Mouse (Mus musculus) MEL (cell line): ENCODE measurements around the gene Tgm3.

Experiments used
- BHLHE40 ChIP-seq: IDR thresholded peaks from 2 replicates; pipeline ENCODE4 v1.6.1; 2012; ENCODE audit warnings: low read depth, mild to moderate bottlenecking, inconsistent platforms, low read length, improper control_type of control experiment, borderline replicate concordance
- CTCF ChIP-seq, 3 experiments: IDR thresholded peaks in 2 of 3; conservative IDR thresholded peaks in 1 of 3; 2 replicates each; pipeline ENCODE4 v1.5.1; 2011 to 2012; ENCODE audit warnings: low read length in 3 of 3, low read depth in 2 of 3, mild to moderate bottlenecking in 2 of 3, improper control_type of control experiment in 1 of 3, inconsistent platforms in 1 of 3, mixed read lengths in 1 of 3, moderate library complexity in 1 of 3; ENCODE audit not compliant: control insufficient read depth in 1 of 3, insufficient read depth in 1 of 3, poor library complexity in 1 of 3, severe bottlenecking in 1 of 3
- ELF1 ChIP-seq: IDR thresholded peaks from 2 replicates; pipeline ENCODE4 v1.6.1; 2014; ENCODE audit warnings: low read depth, mild to moderate bottlenecking, inconsistent platforms, low read length, improper control_type of control experiment, moderate library complexity
- EP300 ChIP-seq, 2 experiments: IDR thresholded peaks; 2 replicates each; pipeline ENCODE4 v1.6.1; 2011; ENCODE audit warnings: improper control_type of control experiment in 2 of 2, low read length in 2 of 2, low read depth in 1 of 2, mild to moderate bottlenecking in 1 of 2
- GABPA ChIP-seq: IDR thresholded peaks from 2 replicates; pipeline ENCODE4 v1.6.1; 2012; ENCODE audit warnings: low read depth, mild to moderate bottlenecking, inconsistent platforms, low read length, improper control_type of control experiment, moderate library complexity
- MEF2A ChIP-seq: IDR thresholded peaks from 2 replicates; pipeline ENCODE4 v1.6.1; 2014; ENCODE audit warnings: low read depth, mild to moderate bottlenecking, inconsistent platforms, low read length, improper control_type of control experiment; ENCODE audit not compliant: poor library complexity, insufficient replicate concordance, severe bottlenecking; ENCODE audit errors: extremely low read depth
- MYB ChIP-seq: IDR thresholded peaks from 2 replicates; pipeline ENCODE4 v1.6.1; 2011; ENCODE audit warnings: mild to moderate bottlenecking, low read depth, low read length, improper control_type of control experiment
- POLR2A ChIP-seq, 2 experiments: IDR thresholded peaks; 2 replicates each; pipeline ENCODE4 v1.6.1; 2011 to 2012; ENCODE audit warnings: low read length in 2 of 2, mild to moderate bottlenecking in 2 of 2, control low read depth in 1 of 2, improper control_type of control experiment in 1 of 2, low read depth in 1 of 2, moderate library complexity in 1 of 2; ENCODE audit not compliant: control insufficient read depth in 1 of 2, insufficient read depth in 1 of 2, poor library complexity in 1 of 2
- TAL1 ChIP-seq: IDR thresholded peaks from 2 replicates; pipeline ENCODE4 v1.6.1; 2012; ENCODE audit warnings: mild to moderate bottlenecking, inconsistent platforms, low read length, moderate library complexity, mixed read lengths
- USF1 ChIP-seq: IDR thresholded peaks from 2 replicates; pipeline ENCODE4 v1.6.1; 2014; ENCODE audit warnings: low read depth, mild to moderate bottlenecking, inconsistent platforms, low read length, improper control_type of control experiment, moderate library complexity
- ZC3H11A ChIP-seq: IDR thresholded peaks from 2 replicates; pipeline ENCODE4 v1.6.1; 2012; ENCODE audit warnings: low read depth, mild to moderate bottlenecking, inconsistent platforms, low read length, improper control_type of control experiment

GRCm38 (mm10) chr2:130032661-130033060, 20.5 kb downstream of the Tgm3 start:
- TF ChIP-seq GABPA (no peak), MYB (no peak), MEF2A (no peak), POLR2A (IDR thresholded peaks at IDR 0.05; ENCODE audit: control insufficient read depth in 1 of 2, insufficient read depth in 1 of 2, low read depth in 1 of 2, low read length in 2 of 2, poor library complexity in 1 of 2) (no peak), USF1 (no peak), ZC3H11A (no peak), CTCF (IDR thresholded peaks at IDR 0.05 in 2 of 3, conservative IDR thresholded peaks at IDR 0.05 in 1 of 3; ENCODE audit: control insufficient read depth in 1 of 3, insufficient read depth in 1 of 3, low read depth in 2 of 3, low read length in 3 of 3, poor library complexity in 1 of 3, severe bottlenecking in 1 of 3) (no peak), EP300 (IDR thresholded peaks at IDR 0.05; ENCODE audit: low read depth in 1 of 2, low read length in 2 of 2) (no peak), BHLHE40 (no peak), ELF1 (no peak), TAL1 (no peak)
